Mouse (Mus musculus) stomach, postnatal 0 days (tissue): ENCODE data around the gene Klf6. TPM values are rescaled to one million over a fixed set of nuclear protein-coding genes. Genes with fewer than 3 reads are reported as not detected.

ENCODE experiments used
- ATAC-seq: fragments of 200-750 bp; cut with Nextera tagmentation; 2 replicates; pipeline ENCODE4 v1.8.0; 2017; ENCODE audit not compliant: low FRiP score, low TSS enrichment
- DNase-seq: peaks from one replicate; pipeline ENCODE4 v3.0.0-alpha.2; 2016; ENCODE audit warnings: low spot score
- H3K27ac ChIP-seq: fragments of 300-500 bp; sonication (generic); replicated peaks from 2 replicates; pipeline ENCODE4 v1.5.1; 2014; ENCODE audit warnings: mild to moderate bottlenecking, control low read depth
- H3K27me3 ChIP-seq: fragments of 300-500 bp; sonication (generic); 2 replicates; pipeline ENCODE4 v1.6.1; 2014; ENCODE audit warnings: low read length; ENCODE audit not compliant: control insufficient read depth, insufficient read depth
- H3K36me3 ChIP-seq: fragments of 300-500 bp; sonication (generic); 2 replicates; pipeline ENCODE4 v1.6.1; 2014; ENCODE audit warnings: low read length, mixed read lengths; ENCODE audit not compliant: control insufficient read depth, insufficient read depth
- H3K4me1 ChIP-seq: fragments of 300-500 bp; sonication (generic); replicated peaks from 2 replicates; pipeline ENCODE4 v1.6.1; 2014; ENCODE audit warnings: antibody characterized with exemption; ENCODE audit not compliant: control insufficient read depth, insufficient read depth
- H3K4me2 ChIP-seq: fragments of 300-500 bp; sonication (generic); replicated peaks from 2 replicates; pipeline ENCODE4 v1.6.1; 2014; ENCODE audit warnings: low read depth, mild to moderate bottlenecking, control low read depth, moderate library complexity
- H3K4me3 ChIP-seq: fragments of 300-500 bp; sonication (generic); 2 replicates; pipeline ENCODE4 v1.5.1; 2014; ENCODE audit warnings: low read depth, low read length, control low read depth
- H3K9ac ChIP-seq: fragments of 300-500 bp; sonication (generic); 2 replicates; pipeline ENCODE4 v1.6.1; 2014; ENCODE audit warnings: mild to moderate bottlenecking, low read length, control low read depth, mixed read lengths
- H3K9me3 ChIP-seq: fragments of 300-500 bp; sonication (generic); 2 replicates; pipeline ENCODE4 v1.6.1; 2016; ENCODE audit warnings: low read length; ENCODE audit not compliant: control insufficient read depth
- CTCF ChIP-seq: IDR thresholded peaks from 2 replicates; pipeline ENCODE4 v1.5.1; 2016; ENCODE audit warnings: antibody characterized with exemption, low read depth, mild to moderate bottlenecking, moderate library complexity
- EP300 ChIP-seq: optimal IDR thresholded peaks from 2 replicates; pipeline ENCODE3; 2016; ENCODE audit warnings: antibody characterized with exemption
- WGBS: fragments of 180-500 bp; shearing (Covaris S2); extraction: QIAGEN DNeasy Blood & Tissue Kit; methylation state at CpG from one replicate; pipeline ENCODE4 v1.1.7; 2014; 5-methylcytosine and 5-hydroxymethylcytosine counted together
- polyA plus RNA-seq: library from polyadenylated mRNA; unstranded; fragments of >200 nt; fragmentation: Nextera tagmentation; extraction: Ambion mirVana; gene quantifications from 2 replicates; pipeline ENCODE4 v1.2.1, GENCODE M21; 2015

The Klf6 gene
- polyA plus RNA-seq, 1 experiment from 2014 or later, result 116 TPM

GRCm38 (mm10) chr13:5865098-5865415 lies 3.8 kb downstream of the Klf6 start:
- 91% methylated on average over 9 of the region's 9 CpGs for WGBS
- peak overlapping the region; percentile 65 for H3K27ac ChIP-seq
- H3K9me3 ChIP-seq, result no peaks in the 10 kb centered on the region
- DNase-seq, result no peak
- peaks cover 33% of the 10 kb centered on the region for H3K36me3 ChIP-seq
- H3K9ac ChIP-seq, result peak overlapping the region; percentile 27; the same call in 1 of the 2 replicates
- H3K27me3 ChIP-seq, result no peaks in the 10 kb centered on the region
- ATAC-seq, result no peak
- H3K4me3 ChIP-seq, result peak overlapping the region; percentile 80; the same call in 1 of the 2 replicates
- TF ChIP-seq CTCF, result no peak
- TF ChIP-seq EP300, result no peak
- peaks cover 3% of the 10 kb centered on the region; the same call in 1 of the 2 replicates for H3K4me1 ChIP-seq
- peak overlapping the region; percentile 61 for H3K4me2 ChIP-seq

GRCm38 (mm10) chr13:5866091-5866490 lies 4.8 kb downstream of the Klf6 start:
- H3K4me2 ChIP-seq, result peak overlapping the region; percentile 61
- no peak for DNase-seq
- peaks cover 33% of the 10 kb centered on the region for H3K36me3 ChIP-seq
- peak overlapping the region; percentile 66 for H3K27ac ChIP-seq
- no peaks in the 10 kb centered on the region for H3K9me3 ChIP-seq
- H3K4me3 ChIP-seq, result peak overlapping the region; percentile 80; the same call in 1 of the 2 replicates
- WGBS, result 61% methylated on average over 6 of the region's 6 CpGs
- no peak overlapping the region; the same call in 1 of the 2 replicates for H3K9ac ChIP-seq
- TF ChIP-seq EP300 (no peak), CTCF (no peak)
- no peak for ATAC-seq
- H3K27me3 ChIP-seq, result no peaks in the 10 kb centered on the region
- peaks cover 3% of the 10 kb centered on the region; the same call in 1 of the 2 replicates for H3K4me1 ChIP-seq

GRCm38 (mm10) chr13:5866532-5866931 lies 5.2 kb downstream of the Klf6 start:
- DNase-seq (no peak), ATAC-seq (no peak)
- Histone ChIP-seq H3K4me3 (no peak overlapping the region; the same call in 1 of the 2 replicates), H3K4me2 (peak overlapping the region; percentile 61; the same call in 1 of the 2 replicates), H3K27ac (peak overlapping the region; percentile 66), H3K9ac (no peak overlapping the region), H3K27me3 (no peaks in the 10 kb centered on the region), H3K4me1 (peaks cover 3% of the 10 kb centered on the region; the same call in 1 of the 2 replicates), H3K36me3 (peaks cover 33% of the 10 kb centered on the region), H3K9me3 (no peaks in the 10 kb centered on the region)
- TF ChIP-seq CTCF (no peak), EP300 (no peak)
- WGBS, result 84% methylated on average over 5 of the region's 5 CpGs

GRCm38 (mm10) chr13:5868376-5868775 lies 7.1 kb downstream of the Klf6 start:
- Histone ChIP-seq H3K4me2 (no peak overlapping the region), H3K4me3 (no peak overlapping the region), H3K9me3 (no peaks in the 10 kb centered on the region), H3K4me1 (peaks cover 3% of the 10 kb centered on the region; the same call in 1 of the 2 replicates), H3K36me3 (peaks cover 33% of the 10 kb centered on the region), H3K9ac (no peak overlapping the region), H3K27me3 (no peaks in the 10 kb centered on the region), H3K27ac (peak overlapping the region; percentile 30; the same call in 1 of the 2 replicates)
- DNase-seq (no peak), ATAC-seq (no peak)
- 74% methylated on average over 8 of the region's 8 CpGs for WGBS
- TF ChIP-seq CTCF (no peak), EP300 (no peak)

GRCm38 (mm10) chr13:5869433-5869832 lies 8.2 kb downstream of the Klf6 start:
- Histone ChIP-seq H3K27me3 (no peaks in the 10 kb centered on the region), H3K36me3 (peaks cover 33% of the 10 kb centered on the region), H3K27ac (peak overlapping the region; percentile 49), H3K4me1 (peaks cover 3% of the 10 kb centered on the region; the same call in 1 of the 2 replicates), H3K9ac (no peak overlapping the region), H3K9me3 (no peaks in the 10 kb centered on the region), H3K4me2 (0 out of 2 replicates have a peak overlapping the region, but pooled peaks have one; percentile 4), H3K4me3 (no peak overlapping the region)
- ATAC-seq (no peak), DNase-seq (no peak)
- no peak for TF ChIP-seq EP300
- no peak for TF ChIP-seq CTCF
- WGBS, result 25% methylated on average over 5 of the region's 5 CpGs

- DNase-seq (no peak), ATAC-seq (peak; percentile 42; the same call in 1 of the 2 replicates)
- peaks cover 33% of the 10 kb centered on the region for H3K36me3 ChIP-seq
- no peaks in the 10 kb centered on the region for H3K9me3 ChIP-seq
- 7% methylated on average over 7 of the region's 7 CpGs for WGBS
- H3K27ac ChIP-seq, result peak overlapping the region; percentile 49
- TF ChIP-seq CTCF (no peak), EP300 (peak; percentile 32)
- no peak overlapping the region for H3K4me3 ChIP-seq
- H3K9ac ChIP-seq, result no peak overlapping the region
- H3K27me3 ChIP-seq, result no peaks in the 10 kb centered on the region
- 0 out of 2 replicates have a peak overlapping the region, but pooled peaks have one; percentile 4 for H3K4me2 ChIP-seq
- peaks cover 3% of the 10 kb centered on the region; the same call in 1 of the 2 replicates for H3K4me1 ChIP-seq
These were observed 8.6 kb downstream of the Klf6 start for GRCm38 (mm10) chr13:5869842-5870241.
